Mouse (Mus musculus): ENCODE results near the gene Acot13.
"Not testable (repeated sequence)": the region's sequence is repeated elsewhere in the genome, so short reads cannot be mapped to it uniquely, and the experiment has no call there.

The Acot13 gene
- long read RNA-seq, experiment 1, transcript Acot13-201 (3 exons, 721 nt): major isoform, 33 of 37 reads
- long read RNA-seq, experiment 1, partial matches to known transcripts: 0 of 37 reads
- long read RNA-seq, experiment 1, other reads (novel, unspliced or antisense): 4 of 37 reads
- long read RNA-seq, experiment 2, transcript Acot13-201 (3 exons, 721 nt): major isoform, 63 of 64 reads
- long read RNA-seq, experiment 2, partial matches to known transcripts: 0 of 64 reads
- long read RNA-seq, experiment 2, other reads (novel, unspliced or antisense): 1 of 64 reads

GRCm38 (mm10) chr13:24831353-24832130 is at the start of gene Acot13, which contains the start of gene Tdp2:
TSS of gene Acot13 (minus strand) at chr13:24831540.
TSS of gene Tdp2 (plus strand) at chr13:24831679.
- intact Hi-C loops (cut with DNase I): no loop called here

GRCm38 (mm10) chr13:24880704-24881103 is 49.4 kb upstream of the Acot13 start:
- intact Hi-C loops (cut with DNase I): no loop called here

- intact Hi-C loops (cut with DNase I): no loop called here
These were observed 48.9 kb upstream of the Acot13 start for GRCm38 (mm10) chr13:24880208-24880607.

GRCm38 (mm10) chr13:24879359-24880040 is 48.2 kb upstream of the Acot13 start:
- intact Hi-C loops (cut with DNase I): no loop called here

GRCm38 (mm10) chr13:24868233-24868632 is 36.9 kb upstream of the Acot13 start:
- intact Hi-C loops (cut with DNase I): no loop called here

GRCm38 (mm10) chr13:24867789-24868188 is 36.4 kb upstream of the Acot13 start:
- intact Hi-C loops (cut with DNase I): no loop called here

GRCm38 (mm10) chr13:24866430-24867402 is 35.4 kb upstream of the Acot13 start:
- intact Hi-C loops (cut with DNase I): no loop called here

- intact Hi-C loops (cut with DNase I): no loop called here
These were observed 31.2 kb upstream of the Acot13 start for GRCm38 (mm10) chr13:24862520-24862919.

GRCm38 (mm10) chr13:24862021-24862420 is 30.7 kb upstream of the Acot13 start:
- intact Hi-C loops (cut with DNase I): no loop called here

- intact Hi-C loops (cut with DNase I): no loop called here
These were observed 29.7 kb upstream of the Acot13 start for GRCm38 (mm10) chr13:24861084-24861483.

- intact Hi-C loops (cut with DNase I): no loop called here
These were observed 27.8 kb upstream of the Acot13 start for GRCm38 (mm10) chr13:24859115-24859514.

GRCm38 (mm10) chr13:24852570-24852969 is 21.2 kb upstream of the Acot13 start:
- intact Hi-C loops (cut with DNase I): no loop called here

- intact Hi-C loops (cut with DNase I): no loop called here
These were observed 20.6 kb upstream of the Acot13 start for GRCm38 (mm10) chr13:24851989-24852388.

GRCm38 (mm10) chr13:24849318-24849717 is 18.0 kb upstream of the Acot13 start:
- intact Hi-C loops (cut with DNase I): loop anchor here (5.0 kb wide), 1 partner anchor 73 kb away; no protein-coding TSS in a partner anchor

GRCm38 (mm10) chr13:24844983-24845955 is 13.9 kb upstream of the Acot13 start, which contains the start of gene D130043K22Rik:
TSS of gene D130043K22Rik (plus strand) at chr13:24845135.
- intact Hi-C loops (cut with DNase I): loop anchor here (5.0 kb wide), 1 partner anchor 77 kb away; no protein-coding TSS in a partner anchor

- intact Hi-C loops (cut with DNase I): no loop called here
These were observed 10.4 kb upstream of the Acot13 start for GRCm38 (mm10) chr13:24841702-24842101.

- intact Hi-C loops (cut with DNase I): no loop called here
These were observed 8.5 kb upstream of the Acot13 start for GRCm38 (mm10) chr13:24839831-24840230.

- intact Hi-C loops (cut with DNase I): not testable (repeated sequence)
These were observed 6.4 kb upstream of the Acot13 start for GRCm38 (mm10) chr13:24837765-24838164.

- intact Hi-C loops (cut with DNase I): no loop called here
These were observed 1.4 kb upstream of the Acot13 start for GRCm38 (mm10) chr13:24832811-24833155.
